Mouse (Mus musculus) cortical plate, adult 2 months (tissue): ENCODE data around the gene Socs3.

Experiments
- CTCF ChIP-seq: fragments of 200-500 bp; IDR thresholded peaks from 2 replicates; pipeline ENCODE4 v1.5.1; 2011; ENCODE audit warnings: mild to moderate bottlenecking, control low read depth, low read length; ENCODE audit not compliant: insufficient read depth; ENCODE audit errors: extremely low read depth
- POLR2A ChIP-seq: fragments of 200-500 bp; IDR thresholded peaks from 2 replicates; pipeline ENCODE4 v1.6.1; 2011; ENCODE audit warnings: mild to moderate bottlenecking, low read length, control low read depth; ENCODE audit not compliant: insufficient read depth; ENCODE audit errors: extremely low read depth

DNA sequence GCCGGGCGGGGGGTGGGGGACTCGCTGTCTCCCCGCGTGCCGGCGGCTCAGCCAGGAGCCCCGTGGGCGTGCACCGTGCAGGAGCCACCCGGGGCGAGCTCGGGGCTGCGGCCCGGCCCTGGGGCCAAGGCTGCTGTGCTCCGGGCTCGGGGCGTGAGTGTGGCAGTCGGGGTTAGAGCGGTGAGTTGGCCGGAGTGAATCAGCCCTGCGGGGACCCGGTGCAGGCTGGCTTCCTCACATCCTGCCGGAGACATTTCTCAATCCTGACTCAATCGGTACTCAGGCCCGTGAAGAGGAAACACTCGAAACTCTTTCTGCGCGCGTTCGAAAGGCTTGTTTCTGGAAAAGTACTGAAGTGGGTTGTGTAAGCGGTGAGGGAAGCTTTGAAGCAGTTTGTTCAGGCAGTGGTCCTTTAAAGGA lies 17.2 kb upstream of the Socs3 start:
- TF ChIP-seq CTCF (no peak), POLR2A (no peak)
